Mouse (Mus musculus): ENCODE measurements around the gene 4930503B20Rik. TPM values are rescaled to one million over a fixed set of nuclear protein-coding genes. Genes with fewer than 3 reads are reported as not detected.

4930503B20Rik gene
- polyA plus RNA-seq, 1 experiment from 2014 or later = not detected

DNA sequence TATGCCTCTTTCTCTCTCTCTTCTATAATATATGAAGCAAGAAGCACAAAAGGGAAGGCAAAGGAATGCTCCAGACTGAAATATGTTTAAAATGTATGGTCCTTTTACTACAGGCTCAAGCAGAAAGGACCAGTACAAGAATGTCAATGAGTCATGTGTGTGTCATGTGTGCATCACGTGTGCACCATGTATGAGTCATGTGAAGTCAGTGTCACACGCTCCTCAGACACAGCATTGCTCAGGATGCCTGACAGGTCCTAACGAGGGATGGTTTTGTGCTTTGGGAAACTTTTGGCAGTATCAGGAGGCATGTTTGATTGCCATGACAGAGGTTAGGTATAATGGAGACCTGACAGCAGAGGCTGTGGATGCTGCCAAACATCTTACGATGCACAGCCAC is 25.1 kb upstream of the 4930503B20Rik start:
- H3K36me3 ChIP-seq = no peaks in the 10 kb centered on the region
- H3K4me1 ChIP-seq (replicated peaks) = no peaks in the 10 kb centered on the region
- no peak overlapping the region for H3K4me3 ChIP-seq (replicated peaks)
- H3K9me3 ChIP-seq = no peaks in the 10 kb centered on the region
- H3K4me2 ChIP-seq (replicated peaks) = no peak overlapping the region
- ATAC-seq = no peak
- no peak overlapping the region for H3K9ac ChIP-seq (replicated peaks)
- 94% methylated on average over 4 of the region's 4 CpGs for WGBS
- H3K27ac ChIP-seq = no peak overlapping the region
- no peaks in the 10 kb centered on the region for H3K27me3 ChIP-seq

DNA sequence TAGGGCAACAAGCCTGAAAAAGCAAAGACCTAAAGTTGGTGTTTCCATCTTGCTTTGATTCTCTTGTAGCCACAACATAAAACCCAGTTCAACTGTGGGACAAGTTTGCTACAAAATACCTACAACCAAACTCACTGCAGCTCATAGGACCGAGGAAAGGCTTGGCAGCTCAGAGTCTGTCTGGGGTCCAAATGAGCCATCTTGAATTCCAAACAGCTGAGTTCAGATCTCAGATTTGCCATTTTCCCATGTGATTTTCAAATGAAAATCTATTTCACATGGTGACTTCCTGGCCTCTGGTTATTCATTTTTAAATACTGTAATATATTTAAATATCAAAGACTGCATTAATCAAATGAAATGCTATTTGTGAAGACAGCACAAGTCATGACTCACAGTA is 24.0 kb upstream of the 4930503B20Rik start:
- H3K9ac ChIP-seq (replicated peaks) = no peak overlapping the region
- H3K27ac ChIP-seq = no peak overlapping the region
- no peaks in the 10 kb centered on the region for H3K9me3 ChIP-seq
- no peaks in the 10 kb centered on the region for H3K36me3 ChIP-seq
- no peaks in the 10 kb centered on the region for H3K4me1 ChIP-seq (replicated peaks)
- no peaks in the 10 kb centered on the region for H3K27me3 ChIP-seq
- H3K4me3 ChIP-seq (replicated peaks) = no peak overlapping the region
- H3K4me2 ChIP-seq (replicated peaks) = no peak overlapping the region
- WGBS = 95% methylated on average over 1 of the region's 1 CpGs
- ATAC-seq = no peak

DNA sequence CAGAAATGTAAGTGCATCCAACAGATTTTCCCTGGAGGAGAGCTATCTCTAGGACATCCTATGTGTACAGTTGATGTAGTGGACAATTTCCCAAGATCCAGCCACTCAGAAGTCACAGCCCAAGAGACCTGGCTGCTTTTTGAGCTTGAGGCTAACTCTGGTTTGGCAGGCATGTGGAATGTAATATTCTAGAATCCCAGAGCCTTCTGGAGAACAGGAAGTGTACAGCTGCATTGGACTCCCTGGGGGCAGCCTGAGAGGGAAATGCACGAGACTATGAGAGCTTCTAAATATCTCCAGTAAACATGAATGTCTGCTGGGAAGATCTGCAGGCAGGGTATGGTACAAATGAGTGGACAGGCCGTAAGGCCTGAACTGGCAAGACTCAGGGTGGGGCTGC is 20.0 kb upstream of the 4930503B20Rik start:
- H3K4me1 ChIP-seq (replicated peaks) = no peaks in the 10 kb centered on the region
- no peaks in the 10 kb centered on the region for H3K9me3 ChIP-seq
- H3K4me2 ChIP-seq (replicated peaks) = no peak overlapping the region
- no peaks in the 10 kb centered on the region for H3K27me3 ChIP-seq
- no peaks in the 10 kb centered on the region for H3K36me3 ChIP-seq
- 68% methylated on average over 2 of the region's 2 CpGs for WGBS
- H3K4me3 ChIP-seq (replicated peaks) = no peak overlapping the region
- no peak overlapping the region for H3K27ac ChIP-seq
- no peak overlapping the region for H3K9ac ChIP-seq (replicated peaks)
- ATAC-seq = no peak

DNA sequence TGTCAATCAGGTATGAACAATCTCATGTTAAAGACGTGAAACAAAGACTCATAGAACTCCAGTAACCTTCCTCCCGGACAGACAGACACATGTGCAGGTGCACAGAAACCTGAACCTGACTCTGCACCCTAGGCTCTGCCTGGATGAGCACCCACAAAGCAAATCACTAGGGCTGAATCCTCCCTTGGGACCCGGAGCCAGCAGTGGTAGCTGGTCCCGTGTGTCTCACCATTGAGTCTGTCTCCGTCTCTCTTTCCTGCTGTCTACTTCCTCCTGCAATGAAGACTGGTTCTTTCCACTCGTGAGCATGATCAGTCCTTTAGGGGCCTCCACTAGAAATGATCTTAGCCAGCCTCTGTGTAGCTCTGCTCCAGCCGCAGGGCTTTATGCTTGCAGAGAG is 10.8 kb upstream of the 4930503B20Rik start:
- WGBS = 82% methylated on average over 7 of the region's 7 CpGs
- Histone ChIP-seq H3K27me3 (no peaks in the 10 kb centered on the region), H3K4me3 (replicated peaks) (no peak overlapping the region), H3K9me3 (no peaks in the 10 kb centered on the region), H3K4me2 (replicated peaks) (no peak overlapping the region), H3K9ac (replicated peaks) (no peak overlapping the region), H3K4me1 (replicated peaks) (no peaks in the 10 kb centered on the region), H3K36me3 (no peaks in the 10 kb centered on the region), H3K27ac (no peak overlapping the region)
- no peak for ATAC-seq

DNA sequence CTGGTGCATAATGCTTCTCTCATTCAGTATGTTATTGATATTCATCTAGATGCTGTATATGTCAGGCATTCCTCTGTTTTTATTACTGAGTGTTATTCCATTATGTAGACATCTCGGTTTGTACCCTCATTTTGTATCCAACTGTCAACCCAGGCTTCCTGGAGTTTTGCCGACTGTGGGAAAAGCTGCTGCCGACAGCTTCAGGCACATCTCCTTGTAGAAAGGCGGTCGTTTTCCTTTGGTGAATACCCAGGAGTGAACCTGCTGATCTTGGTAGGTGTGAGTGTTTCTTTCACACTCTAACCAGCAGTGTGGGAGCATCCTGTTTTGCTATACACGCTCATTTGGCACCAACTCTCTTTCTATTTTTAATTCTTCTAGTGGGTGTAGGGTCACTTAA is 9.9 kb upstream of the 4930503B20Rik start:
- Histone ChIP-seq H3K36me3 (no peaks in the 10 kb centered on the region), H3K4me1 (replicated peaks) (no peaks in the 10 kb centered on the region), H3K27me3 (no peaks in the 10 kb centered on the region), H3K4me2 (replicated peaks) (no peak overlapping the region), H3K9ac (replicated peaks) (no peak overlapping the region), H3K27ac (no peak overlapping the region), H3K9me3 (no peaks in the 10 kb centered on the region), H3K4me3 (replicated peaks) (no peak overlapping the region)
- no peak for ATAC-seq
- WGBS = 79% methylated on average over 6 of the region's 6 CpGs

DNA sequence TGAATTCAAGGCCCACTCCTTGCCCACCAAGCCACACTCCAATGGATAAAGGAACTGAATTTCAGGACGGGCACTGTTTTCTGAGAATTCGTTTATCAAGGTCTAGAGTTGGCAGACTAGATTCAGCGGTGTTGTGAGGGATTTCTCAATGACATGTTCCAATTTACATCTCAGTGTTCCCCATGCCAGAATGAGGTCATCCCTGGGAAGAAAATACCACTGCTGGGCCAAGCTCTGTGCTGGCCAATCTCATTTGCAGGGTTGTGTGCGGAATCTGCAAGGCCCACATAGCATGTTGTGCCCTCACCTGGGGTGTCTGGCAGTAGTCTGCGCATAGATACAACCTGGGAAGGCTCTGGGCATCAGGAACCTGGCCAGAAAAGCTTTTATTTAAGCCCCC is 8.2 kb upstream of the 4930503B20Rik start:
- 95% methylated on average over 5 of the region's 5 CpGs for WGBS
- Histone ChIP-seq H3K36me3 (no peaks in the 10 kb centered on the region), H3K4me1 (replicated peaks) (no peaks in the 10 kb centered on the region), H3K27me3 (no peaks in the 10 kb centered on the region), H3K9ac (replicated peaks) (no peak overlapping the region), H3K4me3 (replicated peaks) (no peak overlapping the region), H3K9me3 (no peaks in the 10 kb centered on the region), H3K4me2 (replicated peaks) (no peak overlapping the region), H3K27ac (no peak overlapping the region)
- no peak for ATAC-seq

DNA sequence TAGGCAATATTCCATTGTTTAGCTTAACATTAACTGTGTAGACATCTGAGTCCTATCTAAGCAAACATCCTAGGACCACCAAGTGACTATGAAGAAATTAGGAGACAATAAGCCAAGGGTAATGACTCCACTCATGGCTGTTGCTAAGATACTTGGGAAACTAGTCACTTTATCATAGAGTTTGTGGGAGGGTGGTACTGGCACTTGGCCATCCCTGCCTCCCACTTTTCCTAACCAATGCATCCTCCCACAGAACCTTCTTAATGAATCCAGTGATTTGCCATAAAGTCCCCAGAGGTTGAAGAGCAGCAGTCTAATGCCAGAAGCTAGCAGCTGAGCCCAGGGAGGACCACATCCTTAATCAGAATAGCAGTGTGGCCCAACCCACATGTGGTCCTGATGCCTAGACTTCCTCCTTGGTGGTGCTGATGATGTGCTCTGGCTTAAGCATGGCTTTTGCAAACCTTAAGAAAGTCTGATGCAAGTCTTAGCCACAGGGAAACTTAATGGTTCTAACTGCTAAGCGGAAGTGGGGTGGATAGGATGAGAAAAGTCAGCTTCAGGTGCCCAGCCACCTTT is 7.0 kb upstream of the 4930503B20Rik start:
- 88% methylated on average over 1 of the region's 1 CpGs for WGBS
- no peak for ATAC-seq

DNA sequence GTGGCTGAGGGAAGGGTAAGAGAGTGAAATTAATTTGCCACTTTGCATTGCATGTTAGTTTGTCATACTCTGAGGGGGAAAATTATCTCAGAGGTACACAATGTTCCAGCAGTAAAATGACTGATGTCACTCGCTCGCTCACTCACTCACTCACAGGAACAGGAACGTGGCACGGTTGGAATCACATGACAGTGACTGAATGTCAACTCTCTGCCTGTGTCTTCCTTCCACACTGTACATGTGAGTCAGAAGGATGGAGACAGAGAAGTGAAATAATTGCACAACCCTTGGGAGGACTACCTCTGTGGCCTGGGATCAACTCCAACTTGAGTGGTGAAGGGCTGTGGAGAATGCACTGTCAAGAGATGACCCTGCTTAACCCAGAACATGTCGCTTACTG is 6.3 kb upstream of the 4930503B20Rik start:
- no peak for ATAC-seq
- H3K27ac ChIP-seq = no peak overlapping the region
- no peaks in the 10 kb centered on the region for H3K9me3 ChIP-seq
- no peak overlapping the region for H3K4me3 ChIP-seq (replicated peaks)
- no peak overlapping the region for H3K9ac ChIP-seq (replicated peaks)
- H3K27me3 ChIP-seq = no peaks in the 10 kb centered on the region
- 92% methylated on average over 5 of the region's 5 CpGs for WGBS
- no peaks in the 10 kb centered on the region for H3K36me3 ChIP-seq
- H3K4me2 ChIP-seq (replicated peaks) = no peak overlapping the region
- no peaks in the 10 kb centered on the region for H3K4me1 ChIP-seq (replicated peaks)

More for the DNA sequence above, 7.0 kb upstream of the 4930503B20Rik start:
- H3K36me3 ChIP-seq = no peaks in the 10 kb centered on the region
- H3K4me1 ChIP-seq (replicated peaks) = no peaks in the 10 kb centered on the region
- H3K4me3 ChIP-seq (replicated peaks) = no peak overlapping the region
- no peaks in the 10 kb centered on the region for H3K9me3 ChIP-seq
- H3K27ac ChIP-seq = no peak overlapping the region
- no peaks in the 10 kb centered on the region for H3K27me3 ChIP-seq
- no peak overlapping the region for H3K9ac ChIP-seq (replicated peaks)
- no peak overlapping the region for H3K4me2 ChIP-seq (replicated peaks)

DNA sequence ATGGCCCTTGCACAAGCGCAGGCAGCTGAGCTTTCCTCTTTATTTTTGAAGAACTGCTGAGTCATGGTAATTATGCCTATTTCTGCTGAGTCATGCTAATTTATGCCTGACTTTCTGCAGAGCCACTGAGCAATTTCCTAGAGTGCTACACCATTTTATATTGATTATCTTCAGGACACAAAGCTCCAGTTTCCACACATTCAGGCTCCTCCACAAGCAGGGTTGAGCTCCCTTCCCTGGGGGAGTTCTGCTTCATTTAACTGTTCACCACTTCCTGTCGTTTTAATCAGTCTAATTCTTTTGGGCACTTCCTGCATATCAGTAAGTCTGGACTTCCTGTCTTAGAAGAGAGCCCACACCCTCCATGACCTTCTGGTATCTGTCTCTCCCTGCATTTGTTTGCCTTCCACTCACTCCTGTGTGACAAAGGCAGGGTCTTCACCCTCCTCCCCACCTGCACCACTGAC is 4.0 kb upstream of the 4930503B20Rik start:
- Histone ChIP-seq H3K4me1 (replicated peaks) (no peaks in the 10 kb centered on the region), H3K36me3 (no peaks in the 10 kb centered on the region), H3K27me3 (no peaks in the 10 kb centered on the region), H3K9me3 (no peaks in the 10 kb centered on the region), H3K4me2 (replicated peaks) (no peak overlapping the region), H3K9ac (replicated peaks) (no peak overlapping the region), H3K4me3 (replicated peaks) (no peak overlapping the region), H3K27ac (no peak overlapping the region)
- ATAC-seq = no peak
- 79% methylated on average over 2 of the region's 2 CpGs for WGBS

DNA sequence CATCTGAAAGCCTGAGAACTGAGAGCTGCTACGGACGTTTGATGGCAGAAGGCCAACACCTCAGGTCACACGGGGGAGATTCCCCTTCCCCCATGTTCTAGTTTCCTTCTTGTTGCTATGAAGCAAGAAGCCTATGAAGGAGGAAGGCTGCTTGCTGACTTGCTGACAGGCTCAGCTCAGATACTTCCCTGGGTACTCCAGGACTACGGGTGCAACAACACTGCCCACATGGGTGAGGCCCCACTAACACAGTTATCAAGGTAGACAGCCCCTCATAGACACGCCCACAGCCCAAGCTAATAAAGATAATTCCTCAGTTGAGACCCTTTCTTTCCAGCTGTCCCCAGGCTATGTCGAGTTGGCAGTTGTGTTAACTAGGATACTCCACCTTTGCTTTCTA is 2.6 kb upstream of the 4930503B20Rik start:
- no peak overlapping the region for H3K4me2 ChIP-seq (replicated peaks)
- H3K27ac ChIP-seq = no peak overlapping the region
- WGBS = 87% methylated on average over 6 of the region's 6 CpGs
- no peaks in the 10 kb centered on the region for H3K4me1 ChIP-seq (replicated peaks)
- no peaks in the 10 kb centered on the region for H3K9me3 ChIP-seq
- no peaks in the 10 kb centered on the region for H3K36me3 ChIP-seq
- no peak overlapping the region for H3K9ac ChIP-seq (replicated peaks)
- no peaks in the 10 kb centered on the region for H3K27me3 ChIP-seq
- H3K4me3 ChIP-seq (replicated peaks) = no peak overlapping the region
- no peak for ATAC-seq

DNA sequence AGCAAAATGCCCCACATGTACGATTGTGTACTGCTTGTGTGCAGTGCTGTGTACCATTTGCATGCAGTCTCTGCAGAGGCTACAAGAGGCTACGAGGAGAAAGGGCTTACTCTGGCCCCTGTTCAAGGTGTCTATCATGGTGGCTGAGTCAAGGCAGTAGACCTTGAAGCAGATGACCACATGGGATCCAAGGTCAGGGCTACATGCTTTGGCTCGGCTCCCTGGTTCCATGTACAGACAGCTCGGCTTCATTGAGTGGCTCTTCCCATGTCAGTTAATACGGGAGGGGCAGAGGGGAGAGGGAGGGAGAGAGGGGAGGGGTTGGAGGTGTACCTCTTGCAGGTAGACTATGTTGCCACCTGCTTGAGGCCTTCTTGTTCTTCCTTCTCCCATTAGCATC is 1.3 kb upstream of the 4930503B20Rik start:
- Histone ChIP-seq H3K4me3 (replicated peaks) (no peak overlapping the region), H3K4me2 (replicated peaks) (no peak overlapping the region), H3K36me3 (no peaks in the 10 kb centered on the region), H3K9ac (replicated peaks) (no peak overlapping the region), H3K27ac (no peak overlapping the region), H3K27me3 (no peaks in the 10 kb centered on the region), H3K4me1 (replicated peaks) (no peaks in the 10 kb centered on the region), H3K9me3 (no peaks in the 10 kb centered on the region)
- 93% methylated on average over 5 of the region's 5 CpGs for WGBS
- no peak for ATAC-seq

DNA sequence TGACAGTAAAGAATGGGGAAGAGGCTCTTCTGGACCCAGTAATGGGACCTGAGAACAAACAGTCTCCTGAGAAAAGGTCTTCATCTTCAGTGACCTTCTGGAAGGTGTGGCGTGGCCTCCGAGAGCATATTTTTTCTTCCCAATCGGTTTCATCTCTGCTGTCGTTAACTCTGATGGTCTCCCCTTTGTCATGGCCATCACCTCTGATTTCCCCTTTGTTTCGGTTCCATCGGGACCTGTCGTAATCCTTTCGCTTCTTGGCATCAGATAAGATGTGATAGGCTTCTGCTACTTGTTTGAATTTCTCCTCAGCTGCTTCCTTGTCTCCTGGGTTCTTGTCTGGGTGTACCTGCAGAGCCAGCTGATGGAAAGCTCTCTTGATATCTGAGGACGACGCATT is 401 bp downstream of the 4930503B20Rik start:
- Histone ChIP-seq H3K9me3 (no peaks in the 10 kb centered on the region), H3K4me1 (replicated peaks) (no peaks in the 10 kb centered on the region), H3K4me3 (replicated peaks) (no peak overlapping the region), H3K4me2 (replicated peaks) (no peak overlapping the region), H3K27ac (no peak overlapping the region), H3K27me3 (no peaks in the 10 kb centered on the region), H3K36me3 (no peaks in the 10 kb centered on the region), H3K9ac (replicated peaks) (no peak overlapping the region)
- no peak for ATAC-seq
- WGBS = 89% methylated on average over 10 of the region's 10 CpGs

DNA sequence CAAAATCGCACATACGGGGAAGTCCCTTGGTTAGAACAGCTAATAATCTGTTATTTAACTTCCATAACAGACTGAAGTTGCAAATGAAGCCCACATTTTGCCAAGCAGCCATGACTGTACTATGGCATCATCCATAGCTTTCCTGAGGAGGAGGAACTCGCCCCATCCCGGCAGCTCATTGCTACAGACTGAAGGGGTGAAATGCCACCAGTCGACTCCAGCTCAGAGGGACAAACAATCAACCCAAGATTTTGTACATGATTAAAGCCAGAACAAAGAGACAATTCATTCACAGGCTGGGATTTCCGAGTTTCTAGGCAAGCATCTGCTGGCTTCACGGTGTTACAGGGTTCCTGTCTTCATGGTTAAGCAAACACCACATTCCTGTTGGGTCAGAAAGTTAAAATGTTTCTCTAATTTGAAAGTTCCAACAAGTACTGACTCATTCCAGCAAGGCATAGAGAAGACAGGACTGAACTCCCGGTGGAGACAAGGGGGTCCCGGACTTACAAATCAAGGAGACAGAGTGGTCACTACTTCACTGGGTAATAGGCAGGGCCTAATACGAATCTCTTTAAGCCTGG is 1.7 kb downstream of the 4930503B20Rik start:
- Histone ChIP-seq H3K4me3 (replicated peaks) (no peak overlapping the region), H3K36me3 (no peaks in the 10 kb centered on the region), H3K27ac (no peak overlapping the region), H3K9me3 (no peaks in the 10 kb centered on the region), H3K9ac (replicated peaks) (no peak overlapping the region), H3K4me1 (replicated peaks) (no peaks in the 10 kb centered on the region), H3K4me2 (replicated peaks) (no peak overlapping the region), H3K27me3 (no peaks in the 10 kb centered on the region)
- no peak for ATAC-seq
- 78% methylated on average over 10 of the region's 10 CpGs for WGBS

Data from midbrain, embryonic 13.5 days (tissue).